Mouse (Mus musculus): ENCODE measurements around the gene Hfe.

GRCm38 (mm10) chr13:23743963-23744362, 33.3 kb upstream of the Hfe start:
- TF ChIP-seq CTCF (conservative IDR thresholded peaks at IDR 0.05 in 1 of 2, IDR thresholded peaks at IDR 0.05 in 1 of 2; ENCODE audit: low read depth in 2 of 2, low read length in 2 of 2) (no peak), CHD1 (IDR thresholded peaks at IDR 0.05; ENCODE audit: low read depth, low read length) (no peak), E2F4 (IDR thresholded peaks at IDR 0.05; ENCODE audit: insufficient replicate concordance, low read depth, low read length) (no peak), MAFK (IDR thresholded peaks at IDR 0.05; ENCODE audit: insufficient replicate concordance, low read length) (no peak), EP300 (IDR thresholded peaks at IDR 0.05; ENCODE audit: low read length) (no peak)

Measured in CH12.LX (cell line).